Comparison of ENCODE assay signal across 17 mouse cellular contexts in the genomic region with DNA sequence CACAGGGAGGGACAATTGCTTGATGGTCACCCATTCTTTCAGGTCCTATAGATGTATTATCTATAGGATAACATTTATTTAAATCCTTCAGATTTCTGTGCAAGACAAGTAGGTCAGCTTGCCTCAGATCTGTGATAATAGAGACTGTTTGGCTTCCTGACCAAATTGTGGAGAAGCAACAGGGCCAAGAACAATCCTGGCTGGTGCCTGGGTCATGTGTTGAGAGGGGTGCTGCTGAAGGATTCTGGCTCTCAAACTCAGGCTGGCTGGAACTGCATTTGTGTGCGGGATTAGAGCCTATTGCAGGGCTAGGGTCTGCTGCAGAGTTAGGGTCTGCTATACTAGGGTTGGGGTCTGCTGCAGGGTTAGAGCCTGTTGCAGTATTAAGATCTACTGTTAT.
A peak's percentile ranks its signal among the peaks of the same experiment; 100 is the strongest.
DNase-seq lines count a peak whose midpoint lies in the region; TF ChIP-seq lines count a peak whose summit lies in the region.
"Had no signal": no experiment of that assay in that cellular context is flagged by ENCODE, and none has a peak within 500 bp of the region (broad histone marks: within the 10 kb centered on the region; RNA-seq: fewer than 3 reads in every experiment).

No protein-coding gene starts in this region.

- no peak overlapping the region for H3K27ac ChIP-seq in kidney, adult 2 months (ENCODE audit: insufficient read depth, low read depth, low read length)
- H3K27ac ChIP-seq: hindbrain, postnatal 0 days; liver, embryonic 14.5 days; stomach, postnatal 0 days had no signal

- no peak overlapping the region for H3K4me3 ChIP-seq in kidney, adult 2 months (ENCODE audit: insufficient read depth, low read depth, low read length)

- H3K27me3 ChIP-seq in kidney, adult 2 months (replicated peaks; ENCODE audit: control insufficient read depth, insufficient read depth, low read length), result no peaks in the 10 kb centered on the region

- no peaks in the 10 kb centered on the region for H3K4me1 ChIP-seq in kidney, adult 2 months (ENCODE audit: control insufficient read depth, insufficient read depth, low read length)

- 81% methylated on average over 1 of the region's 1 CpGs for WGBS in kidney, adult 2 months

- no peaks in the 10 kb centered on the region for H3K36me3 ChIP-seq in kidney, adult 2 months (ENCODE audit: control insufficient read depth, insufficient read depth, low read length)

- DNase-seq in adrenal gland, postnatal 14 days, result peak; percentile 20
- no peak for DNase-seq in adrenal gland, adult 18-20 months (ENCODE audit: low spot score in 2 of 2)
- DNase-seq in kidney, adult 2 months, result peak; percentile 1
- DNase-seq in kidney, postnatal 36 days, result no peak
- DNase-seq in heart, postnatal 25 days (ENCODE audit: low spot score), result peak; percentile 12
- DNase-seq in lung, postnatal 36 days, result peak; percentile 35
- DNase-seq in embryo, embryonic 10.5 days (ENCODE audit: low spot score), result no peak
- DNase-seq in retina, postnatal 1 day, result no peak
- DNase-seq: cerebellum, adult 18-20 months; kidney, adult 11 months; kidney, postnatal 10 days; left cerebral cortex, postnatal 4 days; right cerebral cortex, postnatal 14 days; thymus, postnatal 14 days had no signal

- no peak for TF ChIP-seq CTCF in kidney, adult 2 months (conservative IDR thresholded peaks at IDR 0.05; ENCODE audit: insufficient read depth, insufficient read length, low read depth, low read length)

- intact Hi-C loops in heart, postnatal 25 days (cut with DNase I), result no loop called here

- TF ChIP-seq POLR2A in kidney, adult 2 months (IDR thresholded peaks at IDR 0.05; ENCODE audit: low read depth, low read length), result no peak

Comparison
In these comparisons a context has a peak if more than half of its experiments do, and no peak if none do; other contexts are left out.
1. DNase-seq: peak in adrenal gland, postnatal 14 days (single experiment), kidney, adult 2 months (single experiment), heart, postnatal 25 days (single experiment) and lung, postnatal 36 days (single experiment); none in adrenal gland, adult 18-20 months (0 of 2), kidney, postnatal 36 days (0 of 2), embryo, embryonic 10.5 days (single experiment) and retina, postnatal 1 day (single experiment).